Mouse (Mus musculus) erythroblast, embryonic 14.5 days (primary cell): ENCODE data around the gene Ambra1.

Experiments
- GATA1 ChIP-seq: IDR thresholded peaks from 2 replicates; pipeline ENCODE4 v1.6.1; 2012; ENCODE audit warnings: low read length, inconsistent platforms, mixed read lengths
- TAL1 ChIP-seq: IDR thresholded peaks from 3 replicates; pipeline ENCODE4 v1.6.1; 2012; ENCODE audit warnings: low read length, inconsistent platforms, mixed read lengths

- TF ChIP-seq GATA1 (no peak), TAL1 (no peak)
Observed at GRCm38 (mm10) chr2:91794466-91794865, 64.5 kb downstream of the Ambra1 start.
